Mouse (Mus musculus) G1E (cell line): Measurements from ENCODE around the gene Gm6899. TPM values are rescaled to one million over a fixed set of nuclear protein-coding genes. Genes with fewer than 3 reads are reported as not detected.
A peak's percentile ranks its signal among the peaks of the same experiment; 100 is the strongest.

Source experiments
- ATAC-seq: 2 replicates; pipeline ENCODE4 v1.8.0; 2016; ENCODE audit warnings: mild to moderate bottlenecking; ENCODE audit not compliant: insufficient number of reproducible peaks, poor library complexity, low FRiP score, severe bottlenecking; ENCODE audit errors: extremely low read depth
- DNase-seq: peaks from one replicate; pipeline ENCODE4 v3.0.0; 2012; ENCODE audit warnings: low spot score
- H3K27me3 ChIP-seq: 2 replicates; pipeline ENCODE4 v1.6.1; 2012; ENCODE audit warnings: mild to moderate bottlenecking, low read length, inconsistent platforms; ENCODE audit not compliant: insufficient read depth
- H3K36me3 ChIP-seq: replicated peaks from 2 replicates; pipeline ENCODE3; 2012; ENCODE audit warnings: mild to moderate bottlenecking, inconsistent platforms
- H3K4me1 ChIP-seq: 2 replicates; pipeline ENCODE4 v1.6.1; 2012; ENCODE audit warnings: low read depth, low read length, inconsistent platforms, mixed read lengths; ENCODE audit not compliant: insufficient read depth
- H3K4me3 ChIP-seq: 2 replicates; pipeline ENCODE4 v1.5.1; 2012; ENCODE audit warnings: low read depth, mild to moderate bottlenecking, inconsistent platforms, low read length, moderate library complexity, mixed read lengths
- H3K9me3 ChIP-seq: replicated peaks from 2 replicates; pipeline ENCODE4 v1.6.1; 2012; ENCODE audit warnings: inconsistent platforms
- CTCF ChIP-seq: IDR thresholded peaks from 2 replicates; pipeline ENCODE4 v1.5.1; 2012; ENCODE audit warnings: low read depth, low read length, inconsistent platforms, mixed read lengths
- GATA1 ChIP-seq: IDR thresholded peaks from 2 replicates; pipeline ENCODE4 v1.6.1; 2012; ENCODE audit warnings: borderline replicate concordance, low read length, inconsistent platforms, mixed read lengths
- GATA2 ChIP-seq: IDR thresholded peaks from 2 replicates; pipeline ENCODE4 v1.6.1; 2012; ENCODE audit warnings: low read depth, low read length, inconsistent platforms, borderline replicate concordance
- POLR2AphosphoS5 ChIP-seq: IDR thresholded peaks from 2 replicates; pipeline ENCODE4 v1.6.1; 2012; ENCODE audit warnings: low read depth, low read length, inconsistent platforms; ENCODE audit not compliant: insufficient replicate concordance
- TAL1 ChIP-seq: conservative IDR thresholded peaks from 2 replicates; pipeline ENCODE4 v1.6.1; 2012; ENCODE audit warnings: low read depth, low read length, inconsistent platforms, mixed read lengths
- polyA plus RNA-seq: library from polyadenylated mRNA; stranded (reverse); fragments of >175 nt; gene quantifications from 2 replicates; pipeline ENCODE4 v1.2.3, GENCODE M21; 2012
- total RNA-seq, 2 experiments: library from RNA; stranded (forward) in 1 of 2; stranded (reverse) in 1 of 2; fragments of 200-1000 nt in 1 of 2; fragments of >200 nt in 1 of 2; fragmentation: Nextera tagmentation in 1 of 2; gene quantifications; 2 replicates each; pipeline ENCODE4 v1.2.3; 2014 to 2017

Gm6899 gene
- total and polyA plus RNA-seq, 3 experiments: not detected

- Histone ChIP-seq H3K9me3 (no peaks in the 10 kb centered on the region), H3K27me3 (no peaks in the 10 kb centered on the region), H3K36me3 (peaks cover 25% of the 10 kb centered on the region), H3K4me3 (peak overlapping the region; percentile 83), H3K4me1 (peaks cover 13% of the 10 kb centered on the region)
- TF ChIP-seq GATA2 (no peak), POLR2AphosphoS5 (no peak), CTCF (no peak), GATA1 (no peak), TAL1 (no peak)
- DNase-seq: peak; percentile 6
- no peak for ATAC-seq
Observed at GRCm38 (mm10) chr11:26592395-26593053, 517 bp upstream of the Gm6899 start.

- Histone ChIP-seq H3K27me3 (no peaks in the 10 kb centered on the region), H3K4me1 (peaks cover 13% of the 10 kb centered on the region), H3K4me3 (no peak overlapping the region), H3K9me3 (no peaks in the 10 kb centered on the region), H3K36me3 (peaks cover 16% of the 10 kb centered on the region)
- no peak for ATAC-seq
- TF ChIP-seq GATA1 (no peak), POLR2AphosphoS5 (no peak), TAL1 (no peak), GATA2 (no peak), CTCF (no peak)
- peak; percentile 14 for DNase-seq
Observed at GRCm38 (mm10) chr11:26594487-26594886, 1.4 kb downstream of the Gm6899 start.

GRCm38 (mm10) chr11:26596186-26596585 is 3.1 kb downstream of the Gm6899 start:
- no peak for DNase-seq

GRCm38 (mm10) chr11:26597145-26597544 is 4.1 kb downstream of the Gm6899 start:
- TF ChIP-seq GATA2 (no peak), POLR2AphosphoS5 (no peak), GATA1 (no peak), CTCF (no peak), TAL1 (no peak)
- ATAC-seq (no peak), DNase-seq (no peak)
- Histone ChIP-seq H3K27me3 (no peaks in the 10 kb centered on the region), H3K4me3 (no peak overlapping the region), H3K36me3 (no peaks in the 10 kb centered on the region), H3K4me1 (peaks cover 13% of the 10 kb centered on the region), H3K9me3 (no peaks in the 10 kb centered on the region)

More at GRCm38 (mm10) chr11:26596186-26596585, 3.1 kb downstream of the Gm6899 start:
- no peak for ATAC-seq
- Histone ChIP-seq H3K9me3 (no peaks in the 10 kb centered on the region), H3K36me3 (peaks cover 2% of the 10 kb centered on the region), H3K4me1 (peaks cover 13% of the 10 kb centered on the region), H3K27me3 (no peaks in the 10 kb centered on the region), H3K4me3 (no peak overlapping the region)
- TF ChIP-seq CTCF (no peak), GATA2 (no peak), TAL1 (no peak), POLR2AphosphoS5 (no peak), GATA1 (no peak)

- H3K4me3 ChIP-seq: no peak overlapping the region
- H3K27me3 ChIP-seq: no peaks in the 10 kb centered on the region
- ATAC-seq (no peak), DNase-seq (no peak)
- TF ChIP-seq POLR2AphosphoS5 (no peak), GATA1 (no peak), CTCF (no peak), GATA2 (no peak), TAL1 (no peak)
- peaks cover 7% of the 10 kb centered on the region for H3K4me1 ChIP-seq
- no peaks in the 10 kb centered on the region for H3K9me3 ChIP-seq
- no peaks in the 10 kb centered on the region for H3K36me3 ChIP-seq
Observed at GRCm38 (mm10) chr11:26597761-26598160, 4.7 kb downstream of the Gm6899 start.

GRCm38 (mm10) chr11:26598876-26599275 is 5.8 kb downstream of the Gm6899 start:
- Histone ChIP-seq H3K9me3 (no peaks in the 10 kb centered on the region), H3K27me3 (no peaks in the 10 kb centered on the region), H3K36me3 (no peaks in the 10 kb centered on the region), H3K4me3 (no peak overlapping the region), H3K4me1 (peaks cover 4% of the 10 kb centered on the region)
- ATAC-seq (no peak), DNase-seq (no peak)
- TF ChIP-seq POLR2AphosphoS5: no peak
- no peak for TF ChIP-seq CTCF
- TF ChIP-seq TAL1: no peak
- TF ChIP-seq GATA2: no peak
- TF ChIP-seq GATA1: no peak
